Mouse (Mus musculus) heart, adult 2 months (tissue): ENCODE results near the gene Fbxo42.

Experiments
- CTCF ChIP-seq: fragments of 200-600 bp; IDR thresholded peaks from 2 replicates; pipeline ENCODE4 v1.8.1; 2022; ENCODE audit warnings: antibody characterized with exemption, mild to moderate bottlenecking, moderate library complexity
- POLR2A ChIP-seq: fragments of 200-500 bp; IDR thresholded peaks from 2 replicates; pipeline ENCODE4 v1.6.1; 2011; ENCODE audit warnings: mild to moderate bottlenecking, low read depth, low read length, control low read depth; ENCODE audit not compliant: insufficient read depth

DNA sequence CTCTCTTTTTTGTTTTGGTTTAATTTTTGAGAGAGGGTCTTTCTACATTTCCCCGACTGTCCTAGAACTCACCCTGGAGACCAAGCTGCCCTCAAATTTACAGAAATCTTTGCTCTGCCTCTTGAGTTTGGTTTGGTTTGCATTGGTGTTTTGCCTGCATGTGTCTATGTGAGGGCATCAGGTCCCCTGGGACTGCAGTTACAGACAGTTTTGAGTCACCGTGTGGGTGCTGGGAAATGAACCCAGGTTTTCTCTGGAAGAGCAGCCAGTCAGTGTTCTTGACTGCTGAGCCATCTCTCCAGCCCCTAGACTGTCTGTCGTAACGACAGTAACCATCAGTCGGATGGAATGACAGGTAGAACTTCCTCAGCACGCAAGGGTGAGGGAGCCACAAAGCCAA is 46.8 kb downstream of the Fbxo42 start:
- TF ChIP-seq CTCF, result no peak
- TF ChIP-seq POLR2A, result no peak
